Mouse (Mus musculus) CH12.LX (cell line): ENCODE measurements around the gene Inpp5a. TPM values are rescaled to one million over a fixed set of nuclear protein-coding genes. Genes with fewer than 3 reads are reported as not detected.

Experiments
- DNase-seq: peaks from one replicate; pipeline ENCODE4 v3.0.0-alpha.2; 2013; ENCODE audit errors: extremely low read depth
- H3K27ac ChIP-seq: 2 replicates; pipeline ENCODE4 v1.5.1; 2012; ENCODE audit warnings: low read depth, mild to moderate bottlenecking, control low read depth, moderate library complexity; ENCODE audit not compliant: insufficient read depth
- H3K27me3 ChIP-seq: replicated peaks from 2 replicates; pipeline ENCODE3; 2012; ENCODE audit warnings: inconsistent platforms
- H3K36me3 ChIP-seq, 2 experiments: replicated peaks in 1 of 2; 2 replicates each; pipeline versions ENCODE3 to v1.6.1; 2012; ENCODE audit warnings: inconsistent platforms in 1 of 2, low read length in 1 of 2, mild to moderate bottlenecking in 1 of 2, mixed read lengths in 1 of 2, moderate library complexity in 1 of 2; ENCODE audit not compliant: control insufficient read depth in 1 of 2, insufficient read depth in 1 of 2
- H3K4me1 ChIP-seq, 2 experiments: 2 replicates each; pipeline ENCODE4 v1.6.1; 2012; ENCODE audit warnings: inconsistent platforms in 1 of 2, moderate library complexity in 1 of 2; ENCODE audit not compliant: insufficient read depth in 2 of 2, control insufficient read depth in 1 of 2
- H3K4me2 ChIP-seq: 2 replicates; pipeline ENCODE4 v1.6.1; 2012; ENCODE audit warnings: low read depth, mild to moderate bottlenecking, control low read depth; ENCODE audit not compliant: poor library complexity, insufficient read depth, severe bottlenecking
- H3K4me3 ChIP-seq, 3 experiments: fragments of 150-350 bp in 1 of 3; sonication (generic) in 1 of 3; replicated peaks in 1 of 3; 2 replicates each; pipeline versions ENCODE3 to v1.5.1; 2011 to 2012; ENCODE audit warnings: low read depth in 2 of 3, low read length in 2 of 3, mild to moderate bottlenecking in 2 of 3, moderate library complexity in 2 of 3, control low read depth in 1 of 3, improper control_type of control experiment in 1 of 3, inconsistent platforms in 1 of 3, mixed read lengths in 1 of 3; ENCODE audit not compliant: poor library complexity in 1 of 3
- H3K79me2 ChIP-seq: replicated peaks from 2 replicates; pipeline ENCODE4 v1.6.1; 2012; ENCODE audit warnings: mild to moderate bottlenecking, moderate library complexity; ENCODE audit not compliant: control insufficient read depth, poor library complexity, insufficient read depth, severe bottlenecking; ENCODE audit errors: extremely low read depth
- H3K9ac ChIP-seq: 2 replicates; pipeline ENCODE4 v1.6.1; 2012; ENCODE audit warnings: low read depth, mild to moderate bottlenecking, control low read depth, moderate library complexity; ENCODE audit not compliant: insufficient read depth
- H3K9me3 ChIP-seq: replicated peaks from 2 replicates; pipeline ENCODE3; 2012; ENCODE audit warnings: low read length, inconsistent platforms, mixed read lengths
- BHLHE40 ChIP-seq: IDR thresholded peaks from 2 replicates; pipeline ENCODE4 v1.6.1; 2011; ENCODE audit warnings: mild to moderate bottlenecking, low read depth, low read length, improper control_type of control experiment
- CHD1 ChIP-seq: IDR thresholded peaks from 2 replicates; pipeline ENCODE4 v1.6.1; 2012; ENCODE audit warnings: low read depth, low read length, improper control_type of control experiment, inconsistent platforms
- CTCF ChIP-seq, 2 experiments: IDR thresholded peaks in 1 of 2; conservative IDR thresholded peaks in 1 of 2; 2 replicates each; pipeline ENCODE4 v1.5.1; 2011 to 2012; ENCODE audit warnings: low read depth in 2 of 2, low read length in 2 of 2, improper control_type of control experiment in 1 of 2, inconsistent platforms in 1 of 2, mild to moderate bottlenecking in 1 of 2, moderate library complexity in 1 of 2
- E2F4 ChIP-seq: IDR thresholded peaks from 2 replicates; pipeline ENCODE4 v1.6.1; 2011; ENCODE audit warnings: low read depth, low read length, improper control_type of control experiment; ENCODE audit not compliant: insufficient replicate concordance
- ELF1 ChIP-seq: IDR thresholded peaks from 2 replicates; pipeline ENCODE4 v1.6.1; 2014; ENCODE audit warnings: low read depth, mild to moderate bottlenecking, inconsistent platforms, low read length, improper control_type of control experiment
- ETS1 ChIP-seq: conservative IDR thresholded peaks from 2 replicates; pipeline ENCODE4 v1.6.1; 2012; ENCODE audit warnings: low read depth, mild to moderate bottlenecking, inconsistent platforms, low read length, improper control_type of control experiment, moderate library complexity
- GABPA ChIP-seq: IDR thresholded peaks from 2 replicates; pipeline ENCODE4 v1.6.1; 2012; ENCODE audit warnings: low read depth, low read length, improper control_type of control experiment, inconsistent platforms; ENCODE audit not compliant: insufficient replicate concordance
- MAZ ChIP-seq: IDR thresholded peaks from 2 replicates; pipeline ENCODE4 v1.6.1; 2012; ENCODE audit warnings: low read depth, mild to moderate bottlenecking, inconsistent platforms, low read length, improper control_type of control experiment, moderate library complexity
- NELFE ChIP-seq: IDR thresholded peaks from 2 replicates; pipeline ENCODE4 v1.6.1; 2011; ENCODE audit warnings: low read depth, low read length, improper control_type of control experiment
- NRF1 ChIP-seq: IDR thresholded peaks from 2 replicates; pipeline ENCODE4 v1.6.1; 2014; ENCODE audit warnings: low read depth, mild to moderate bottlenecking, inconsistent platforms, low read length, improper control_type of control experiment, moderate library complexity
- PAX5 ChIP-seq: IDR thresholded peaks from 2 replicates; pipeline ENCODE4 v1.6.1; 2012; ENCODE audit warnings: low read length, inconsistent platforms, mixed read lengths
- RAD21 ChIP-seq: IDR thresholded peaks from 2 replicates; pipeline ENCODE4 v1.6.1; 2011; ENCODE audit warnings: low read depth, mild to moderate bottlenecking, low read length, improper control_type of control experiment, moderate library complexity
- RCOR1 ChIP-seq: conservative IDR thresholded peaks from 2 replicates; pipeline ENCODE4 v1.6.1; 2012; ENCODE audit warnings: low read depth, mild to moderate bottlenecking, inconsistent platforms, low read length, improper control_type of control experiment
- SMC3 ChIP-seq: IDR thresholded peaks from 2 replicates; pipeline ENCODE4 v1.6.1; 2011; ENCODE audit warnings: low read depth, low read length, improper control_type of control experiment
- USF1 ChIP-seq: IDR thresholded peaks from 2 replicates; pipeline ENCODE4 v1.6.1; 2014; ENCODE audit warnings: low read depth, mild to moderate bottlenecking, inconsistent platforms, low read length, improper control_type of control experiment
- ZC3H11A ChIP-seq: IDR thresholded peaks from 2 replicates; pipeline ENCODE4 v1.6.1; 2012; ENCODE audit warnings: low read depth, mild to moderate bottlenecking, inconsistent platforms, low read length, improper control_type of control experiment
- ZKSCAN1 ChIP-seq: IDR thresholded peaks from 2 replicates; pipeline ENCODE4 v1.6.1; 2012; ENCODE audit warnings: low read depth, inconsistent platforms, low read length, improper control_type of control experiment, borderline replicate concordance
- ZMIZ1 ChIP-seq: IDR thresholded peaks from 2 replicates; pipeline ENCODE4 v1.6.1; 2012; ENCODE audit warnings: low read depth, mild to moderate bottlenecking, inconsistent platforms, low read length, improper control_type of control experiment
- ZNF384 ChIP-seq: IDR thresholded peaks from 2 replicates; pipeline ENCODE4 v1.6.1; 2012; ENCODE audit warnings: low read depth, low read length, improper control_type of control experiment, inconsistent platforms
- dilution Hi-C: fragments of 300-500 bp; cut with MboI; formaldehyde crosslinking; loops from 2 replicates; pipeline ENCODE4 v1.14.3; 2020; ENCODE audit warnings: low sequenced_read_pairs; ENCODE audit not compliant: extremely low pct_unique_long_range_greater_than_20kb, extremely low pct_ligation_motif_present
- in situ Hi-C: fragments of 300-500 bp; cut with MboI; formaldehyde crosslinking; loops from 3 replicates; pipeline ENCODE4 v1.14.3; 2019; ENCODE audit warnings: low sequenced_read_pairs, low pct_ligation_motif_present, low pct_unique_long_range_greater_than_20kb, mixed read lengths
- polyA plus RNA-seq: library from polyadenylated mRNA; unstranded; fragments of >175 nt; gene quantifications from 2 replicates; pipeline ENCODE4 v1.2.1, GENCODE M21; 2012; ENCODE audit warnings: low read depth; ENCODE audit not compliant: insufficient read length
- total RNA-seq, 2 experiments: library from RNA; depleted of rRNA; stranded (reverse); fragments of 300-350 nt in 1 of 2; fragments of >200 nt in 1 of 2; gene quantifications; 2 replicates each; pipeline ENCODE4 v1.2.3; 2012 to 2014

Inpp5a gene
- total and polyA plus RNA-seq, 3 experiments = 1.7 to 5.4 (median 3.0) TPM

DNA sequence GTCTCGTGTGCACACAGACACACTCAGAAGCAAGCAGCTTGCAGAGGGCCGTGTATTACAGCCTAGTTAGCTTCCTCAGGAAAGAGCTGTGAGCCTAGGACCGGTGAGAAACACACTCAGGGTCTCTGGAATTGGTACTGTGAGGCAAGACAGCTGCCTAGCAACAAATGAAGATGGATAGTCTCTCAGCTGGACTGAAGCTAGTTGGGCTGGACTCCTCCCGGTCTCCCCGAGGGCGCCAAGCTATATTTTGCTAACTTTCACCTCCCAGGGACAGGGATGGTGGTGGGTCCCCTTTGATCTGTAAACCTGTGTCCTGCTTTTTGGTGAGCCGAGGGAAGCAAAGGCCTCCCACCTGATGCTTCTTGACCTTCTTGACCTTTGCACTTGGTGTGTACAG, 41.9 kb upstream of the Inpp5a start:
- DNase-seq = no peak
- Histone ChIP-seq H3K9ac (no peak overlapping the region), H3K27ac (no peak overlapping the region), H3K36me3 (no peaks in the 10 kb centered on the region), H3K4me1 (no peaks in the 10 kb centered on the region), H3K79me2 (no peaks in the 10 kb centered on the region), H3K27me3 (peaks cover 51% of the 10 kb centered on the region), H3K9me3 (no peaks in the 10 kb centered on the region), H3K4me2 (no peak overlapping the region), H3K4me3 (no peak overlapping the region)
- in situ Hi-C loops (no loop called here), dilution Hi-C loops (no loop called here)
- no peak for TF ChIP-seq SMC3
- TF ChIP-seq CHD1 = no peak
- TF ChIP-seq NELFE = no peak
- no peak for TF ChIP-seq ZMIZ1

DNA sequence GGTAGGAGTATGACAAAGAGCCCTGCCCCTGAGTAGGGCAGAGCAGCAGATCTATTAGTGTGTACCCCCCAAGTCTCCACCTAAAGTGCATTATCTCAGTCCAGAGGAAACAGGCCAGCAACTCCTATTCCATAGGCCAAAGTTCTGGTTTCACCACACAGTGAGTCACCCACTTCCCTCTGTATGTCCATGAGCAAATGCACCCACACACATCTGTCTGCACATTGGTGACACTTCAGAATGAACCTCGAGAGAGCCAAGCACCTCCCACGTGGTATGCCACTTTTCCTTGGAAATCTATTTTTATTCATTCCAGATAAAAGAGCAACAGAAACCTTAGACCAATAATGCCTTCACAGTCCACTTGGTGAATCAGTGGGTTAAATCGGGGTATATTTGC, 38.3 kb upstream of the Inpp5a start:
- peaks cover 26% of the 10 kb centered on the region for H3K27me3 ChIP-seq
- H3K79me2 ChIP-seq = no peaks in the 10 kb centered on the region
- no peak overlapping the region for H3K4me2 ChIP-seq
- in situ Hi-C loops (no loop called here), dilution Hi-C loops (no loop called here)
- no peaks in the 10 kb centered on the region for H3K36me3 ChIP-seq
- DNase-seq = no peak
- TF ChIP-seq ZKSCAN1 = no peak
- no peak for TF ChIP-seq RAD21
- TF ChIP-seq PAX5 = no peak
- TF ChIP-seq SMC3 = no peak
- no peak for TF ChIP-seq MAZ
- TF ChIP-seq RCOR1 = no peak
- no peak for TF ChIP-seq ZC3H11A
- TF ChIP-seq GABPA = no peak
- no peak for TF ChIP-seq ETS1
- TF ChIP-seq ELF1 = no peak
- TF ChIP-seq CTCF (conservative IDR thresholded peaks at IDR 0.05 in 1 of 2, IDR thresholded peaks at IDR 0.05 in 1 of 2; ENCODE audit: low read depth in 2 of 2, low read length in 2 of 2) = no peak
- no peak for TF ChIP-seq BHLHE40
- no peak for TF ChIP-seq NRF1
- no peak for TF ChIP-seq ZNF384
- TF ChIP-seq USF1 = no peak
- TF ChIP-seq E2F4 = no peak
- no peaks in the 10 kb centered on the region for H3K4me1 ChIP-seq
- H3K27ac ChIP-seq = no peak overlapping the region
- no peaks in the 10 kb centered on the region for H3K9me3 ChIP-seq
- no peak overlapping the region for H3K9ac ChIP-seq
- no peak overlapping the region for H3K4me3 ChIP-seq
